Mouse (Mus musculus): ENCODE results near the gene Eid1.

DNA sequence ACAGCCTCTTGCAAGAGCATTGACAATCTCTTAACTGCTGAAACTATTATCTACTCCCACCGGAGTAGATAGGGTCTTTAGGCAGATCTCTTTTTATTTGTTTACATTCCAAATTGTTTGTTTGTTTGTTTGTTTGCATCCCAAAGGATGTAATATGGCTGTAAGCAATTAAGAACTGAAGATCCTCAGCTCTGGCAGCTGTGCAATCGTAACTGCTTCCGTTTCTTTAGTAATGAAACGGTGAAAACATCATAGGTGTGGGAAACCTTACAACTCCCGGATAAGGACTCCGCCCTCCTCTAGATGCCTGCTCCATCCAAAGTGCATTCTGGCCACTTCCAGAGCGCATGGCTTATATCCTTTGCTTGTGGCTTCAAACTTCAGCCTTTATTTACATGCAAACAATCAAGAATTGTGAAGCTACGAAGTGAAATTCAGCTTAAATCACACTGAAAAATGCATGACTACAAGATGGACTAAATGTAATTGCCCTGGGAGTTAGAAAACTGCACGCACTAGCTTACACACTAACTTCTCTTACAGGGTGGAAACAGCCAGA lies 48.7 kb upstream of the Eid1 start:
- no peak for TF ChIP-seq POLR2A (IDR thresholded peaks at IDR 0.05; ENCODE audit: insufficient read length, low read depth)
- no peak for TF ChIP-seq E2F4 (IDR thresholded peaks at IDR 0.05; ENCODE audit: insufficient read depth)

All from myocyte (in vitro differentiated cells).